Comparison of ENCODE assay signal across 8 mouse cellular contexts in the genomic region with DNA sequence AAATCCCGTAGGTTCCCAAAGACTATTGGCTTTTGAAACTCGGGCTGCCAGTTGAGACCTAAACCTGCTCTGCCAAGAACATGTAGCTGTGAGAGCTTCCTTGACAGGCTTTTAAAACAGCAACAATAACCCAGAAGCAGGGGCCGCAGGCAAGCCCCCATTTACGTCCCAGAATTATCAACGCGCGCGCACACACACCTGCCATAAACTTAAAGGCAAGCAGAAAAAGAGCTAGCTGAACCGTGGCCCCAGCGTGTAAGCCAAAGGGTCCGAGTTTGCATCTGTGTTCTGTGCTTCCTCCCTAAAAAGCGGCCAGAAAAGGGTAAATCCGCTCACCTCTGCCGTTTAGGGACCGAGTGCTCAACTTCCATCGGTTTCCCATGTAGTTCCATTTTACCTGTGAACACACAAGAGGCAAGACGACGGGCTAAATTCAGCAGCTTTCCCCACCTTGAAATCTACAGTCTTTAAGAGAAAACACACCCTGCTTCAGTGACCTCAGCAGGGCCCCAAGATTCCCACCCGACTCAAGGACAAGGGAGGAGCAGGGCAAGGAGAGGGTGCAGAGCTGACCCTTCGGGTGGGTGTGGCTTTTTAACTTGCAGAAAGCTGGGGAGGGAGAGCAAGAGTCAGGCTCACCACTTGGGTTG. TPM values are rescaled to one million over a fixed set of nuclear protein-coding genes. Genes with fewer than 3 reads are reported as not detected.
A peak's percentile ranks its signal among the peaks of the same experiment; 100 is the strongest.
DNase-seq lines count a peak whose midpoint lies in the region; ATAC-seq and TF ChIP-seq lines count a peak whose summit lies in the region.

No protein-coding gene starts in this region.

- H3K4me1 ChIP-seq in kidney, embryonic 15.5 days, result peaks cover 53% of the 10 kb centered on the region
- peaks cover 5% of the 10 kb centered on the region for H3K4me1 ChIP-seq in embryonic facial prominence, embryonic 11.5 days (ENCODE audit: control insufficient read depth, insufficient read depth, low read length)
- H3K4me1 ChIP-seq in intestine, embryonic 14.5 days (replicated peaks; ENCODE audit: control insufficient read depth, insufficient read depth, low read length), result peaks cover 31% of the 10 kb centered on the region
- H3K4me1 ChIP-seq in midbrain, postnatal 0 days (ENCODE audit: insufficient read depth, low read length), result peaks cover 4% of the 10 kb centered on the region; the same call in 1 of the 2 replicates

- H3K9ac ChIP-seq in kidney, embryonic 15.5 days, result peak overlapping the region; percentile 95
- peak overlapping the region; percentile 97 for H3K9ac ChIP-seq in embryonic facial prominence, embryonic 11.5 days (replicated peaks; ENCODE audit: low read length)
- H3K9ac ChIP-seq in intestine, embryonic 14.5 days (ENCODE audit: low read length), result peak overlapping the region; percentile 95
- H3K9ac ChIP-seq in midbrain, postnatal 0 days (replicated peaks; ENCODE audit: low read length, poor library complexity, severe bottlenecking), result peak overlapping the region; percentile 73

- H3K9me3 ChIP-seq in kidney, embryonic 15.5 days (replicated peaks), result no peaks in the 10 kb centered on the region
- no peaks in the 10 kb centered on the region for H3K9me3 ChIP-seq in embryonic facial prominence, embryonic 11.5 days (replicated peaks; ENCODE audit: control insufficient read depth, low read length)
- no peaks in the 10 kb centered on the region for H3K9me3 ChIP-seq in intestine, embryonic 14.5 days (ENCODE audit: control insufficient read depth, low read length)
- no peaks in the 10 kb centered on the region for H3K9me3 ChIP-seq in midbrain, postnatal 0 days (ENCODE audit: low read length)

- TF ChIP-seq CTCF in midbrain, postnatal 0 days (IDR thresholded peaks at IDR 0.05), result no peak

- ATAC-seq in kidney, embryonic 15.5 days (replicated peaks; ENCODE audit: low FRiP score), result no peak
- ATAC-seq in embryonic facial prominence, embryonic 11.5 days (replicated peaks; ENCODE audit: insufficient number of reproducible peaks, low FRiP score, low TSS enrichment, low read depth), result no peak
- no peak for ATAC-seq in intestine, embryonic 14.5 days (replicated peaks; ENCODE audit: low FRiP score, low TSS enrichment, low read depth)
- no peak for ATAC-seq in midbrain, postnatal 0 days (ENCODE audit: low FRiP score)
- no peak for ATAC-seq in CD4-positive, CD25-positive, alpha-beta regulatory T cell, adult 4 months

- no peaks in the 10 kb centered on the region for H3K27me3 ChIP-seq in kidney, embryonic 15.5 days
- H3K27me3 ChIP-seq in embryonic facial prominence, embryonic 11.5 days (ENCODE audit: control insufficient read depth, insufficient read depth, low read length), result no peaks in the 10 kb centered on the region
- no peaks in the 10 kb centered on the region for H3K27me3 ChIP-seq in intestine, embryonic 14.5 days (replicated peaks; ENCODE audit: control insufficient read depth, insufficient read depth, low read length)
- H3K27me3 ChIP-seq in midbrain, postnatal 0 days (ENCODE audit: insufficient read depth, low read length), result no peaks in the 10 kb centered on the region

- peak overlapping the region; percentile 78 for H3K4me2 ChIP-seq in kidney, embryonic 15.5 days
- peak overlapping the region; percentile 83 for H3K4me2 ChIP-seq in embryonic facial prominence, embryonic 11.5 days (ENCODE audit: low read depth, low read length)
- peak overlapping the region; percentile 86 for H3K4me2 ChIP-seq in intestine, embryonic 14.5 days (ENCODE audit: low read length)
- peak overlapping the region; percentile 91 for H3K4me2 ChIP-seq in midbrain, postnatal 0 days (ENCODE audit: low read depth, low read length, poor library complexity, severe bottlenecking)

- peak overlapping the region; percentile 92 for H3K4me3 ChIP-seq in kidney, embryonic 15.5 days (replicated peaks)
- H3K4me3 ChIP-seq in embryonic facial prominence, embryonic 11.5 days (ENCODE audit: low read depth, low read length), result peak overlapping the region; percentile 93
- peak overlapping the region; percentile 97 for H3K4me3 ChIP-seq in intestine, embryonic 14.5 days (ENCODE audit: low read depth, low read length)
- H3K4me3 ChIP-seq in midbrain, postnatal 0 days (ENCODE audit: low read depth, low read length), result peak overlapping the region; percentile 69

- no peak for DNase-seq in kidney, postnatal 36 days
- DNase-seq in embryonic facial prominence, embryonic 11.5 days (ENCODE audit: low spot score), result peak; percentile 32
- peak; percentile 68 for DNase-seq in intestine, embryonic 14.5 days (ENCODE audit: low spot score)
- no peak for DNase-seq in midbrain, postnatal 0 days (ENCODE audit: low spot score)
- DNase-seq in cerebellum, postnatal 10 days, result no peak
- DNase-seq in urinary bladder, postnatal 25 days (ENCODE audit: low spot score), result no peak

- peak overlapping the region; percentile 99 for H3K27ac ChIP-seq in kidney, embryonic 15.5 days
- H3K27ac ChIP-seq in embryonic facial prominence, embryonic 11.5 days (replicated peaks; ENCODE audit: low read depth, low read length), result peak overlapping the region; percentile 99
- H3K27ac ChIP-seq in intestine, embryonic 14.5 days (ENCODE audit: low read depth), result peak overlapping the region; percentile 99
- H3K27ac ChIP-seq in midbrain, postnatal 0 days (ENCODE audit: low read depth, low read length), result no peak overlapping the region

- peaks cover 8% of the 10 kb centered on the region; the same call in 1 of the 2 replicates for H3K36me3 ChIP-seq in kidney, embryonic 15.5 days
- no peaks in the 10 kb centered on the region for H3K36me3 ChIP-seq in embryonic facial prominence, embryonic 11.5 days (replicated peaks; ENCODE audit: control insufficient read depth, insufficient read depth, low read depth, low read length)
- no peaks in the 10 kb centered on the region; the same call in 1 of the 2 replicates for H3K36me3 ChIP-seq in intestine, embryonic 14.5 days (ENCODE audit: control insufficient read depth, insufficient read depth, low read length)
- H3K36me3 ChIP-seq in midbrain, postnatal 0 days (ENCODE audit: insufficient read depth, low read length), result no peaks in the 10 kb centered on the region

- 2% methylated on average over 20 of the region's 20 CpGs for WGBS in kidney, embryonic 15.5 days
- WGBS in embryonic facial prominence, embryonic 11.5 days, result 5% methylated on average over 20 of the region's 20 CpGs
- WGBS in intestine, embryonic 14.5 days, result 2% methylated on average over 20 of the region's 20 CpGs
- 5% methylated on average over 20 of the region's 20 CpGs for WGBS in midbrain, postnatal 0 days

RNA-seq across cellular contexts. Expression of a gene that starts 1.7 kb away (rescaled TPM):
- 46.2 and 49.7 TPM in 2 replicates for polyA plus RNA-seq in kidney, embryonic 15.5 days (2015; fragmentation: Nextera tagmentation; extraction: Ambion mirVana)
- polyA plus RNA-seq in embryonic facial prominence, embryonic 11.5 days (2014; fragmentation: Nextera tagmentation; extraction: Ambion mirVana), result 138 and 149 TPM in 2 replicates
- 105 and 111 TPM in 2 replicates for polyA plus RNA-seq in intestine, embryonic 14.5 days (2014; fragmentation: Nextera tagmentation; extraction: Ambion mirVana)
- total RNA-seq in midbrain, postnatal 0 days (2014; rRNA removed), result 5.4 and 7.4 TPM in 2 replicates
- polyA plus RNA-seq in midbrain, postnatal 0 days (2015; fragmentation: Nextera tagmentation; extraction: Ambion mirVana), result 8.8 and 10.6 TPM in 2 replicates
- polyA plus RNA-seq in CD4-positive, CD25-positive, alpha-beta regulatory T cell, adult 4 months (2017; shearing (Covaris generic)), result 1 to 10 TPM; 1.2 to 3.0 TPM

RNA-seq across cellular contexts. Expression of a gene that starts 50.8 kb away (rescaled TPM):
- polyA plus RNA-seq in kidney, embryonic 15.5 days (2015; fragmentation: Nextera tagmentation; extraction: Ambion mirVana), result 122 and 130 TPM in 2 replicates
- 53.3 and 55.5 TPM in 2 replicates for polyA plus RNA-seq in embryonic facial prominence, embryonic 11.5 days (2014; fragmentation: Nextera tagmentation; extraction: Ambion mirVana)
- polyA plus RNA-seq in intestine, embryonic 14.5 days (2014; fragmentation: Nextera tagmentation; extraction: Ambion mirVana), result 45.6 and 45.9 TPM in 2 replicates
- 66.9 and 70.7 TPM in 2 replicates for total RNA-seq in midbrain, postnatal 0 days (2014; rRNA removed)
- polyA plus RNA-seq in midbrain, postnatal 0 days (2015; fragmentation: Nextera tagmentation; extraction: Ambion mirVana), result 35.3 and 41.8 TPM in 2 replicates
- 10 to 100 TPM; 37.2 to 48.8 TPM for polyA plus RNA-seq in CD4-positive, CD25-positive, alpha-beta regulatory T cell, adult 4 months (2017; shearing (Covaris generic))

Comparison
In these comparisons a context has a peak if more than half of its experiments do, and no peak if none do; other contexts are left out.
1. DNase-seq: peak in embryonic facial prominence, embryonic 11.5 days (single experiment) and intestine, embryonic 14.5 days (single experiment); none in kidney, postnatal 36 days (0 of 2), midbrain, postnatal 0 days (single experiment), cerebellum, postnatal 10 days (0 of 2) and urinary bladder, postnatal 25 days (single experiment).
2. Peak in every context shown above with its lines, with median percentiles within 50 percentile points of each other: H3K4me2 ChIP-seq, H3K4me3 ChIP-seq and H3K9ac ChIP-seq.